Mouse (Mus musculus) spleen, postnatal 10 days (tissue): Measurements from ENCODE around the gene Kat6b.
"Not testable (repeated sequence)": the region's sequence is repeated elsewhere in the genome, so short reads cannot be mapped to it uniquely, and the experiment has no call there.

Experiments used
- DNase-seq, 2 experiments: peaks; one replicate each; pipeline ENCODE4 v3.0.0; 2021 to 2022; ENCODE audit warnings: low spot score in 2 of 2

Kat6b gene

DNA sequence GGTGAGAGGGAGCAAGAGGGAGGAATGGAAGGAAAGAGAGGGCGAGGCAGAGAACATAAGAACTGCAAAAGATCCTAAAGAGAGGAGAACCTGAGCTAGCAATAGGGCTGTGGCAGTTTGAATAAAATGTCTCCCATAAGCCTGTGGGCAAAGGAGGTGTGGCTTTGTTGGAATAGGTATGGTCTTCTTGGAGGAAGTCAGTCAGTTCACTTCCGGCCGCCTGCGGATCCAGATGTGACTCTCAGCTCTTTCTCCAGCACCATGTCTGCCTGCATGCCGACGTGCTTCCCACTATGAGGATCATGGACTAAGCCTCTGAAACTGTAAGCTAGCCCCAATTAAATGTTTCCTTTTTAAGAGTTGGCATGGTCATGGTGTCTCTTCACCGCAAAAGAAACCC, at the start of gene Kat6b:
TSS of gene Kat6b (plus strand) at position 204 of the 400 bp plus-strand sequence.
- no peak for DNase-seq

DNA sequence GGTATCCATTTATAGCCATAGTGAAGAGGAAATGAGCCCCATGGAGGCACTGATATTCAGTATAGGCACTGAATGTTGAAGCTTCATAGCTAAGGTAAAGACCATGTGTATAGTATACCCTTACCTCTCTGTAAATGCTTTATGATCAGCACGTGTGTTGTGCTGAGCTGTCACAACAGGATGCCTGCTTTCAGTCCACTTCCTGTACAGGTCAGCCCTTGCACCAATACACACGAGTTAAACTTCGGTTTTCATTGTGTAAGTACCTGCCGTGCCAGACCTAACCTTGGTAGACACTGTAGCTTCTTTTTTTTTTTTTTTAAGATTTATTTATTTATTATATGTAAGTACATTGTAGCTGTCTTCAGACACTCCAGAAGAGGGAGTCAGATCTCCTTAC, 47.8 kb upstream of the Kat6b start:
- no peak for DNase-seq

- DNase-seq, result no peak
Measured at GRCm38 (mm10) chr14:21433995-21434394, 47.2 kb upstream of the Kat6b start.

DNA sequence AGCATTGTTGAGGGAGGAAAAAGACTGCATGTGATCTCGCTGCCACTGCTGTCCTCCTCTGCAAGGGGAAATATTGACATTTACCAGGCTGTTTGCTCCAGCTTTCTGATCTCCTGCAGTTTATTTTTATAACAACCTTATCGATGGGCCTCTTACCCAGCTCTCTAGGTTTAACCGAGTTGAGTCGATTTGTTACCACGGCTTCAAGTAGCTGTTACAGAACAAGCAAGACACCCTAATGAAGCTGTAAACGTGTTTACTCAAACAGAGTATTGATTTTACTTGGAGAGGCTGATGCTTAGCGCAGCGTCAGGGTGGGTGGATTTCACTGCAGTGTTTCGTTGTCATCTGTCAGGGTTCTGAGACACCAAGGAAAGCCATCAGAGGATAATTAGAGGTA, 46.5 kb upstream of the Kat6b start:
- no peak for DNase-seq

DNA sequence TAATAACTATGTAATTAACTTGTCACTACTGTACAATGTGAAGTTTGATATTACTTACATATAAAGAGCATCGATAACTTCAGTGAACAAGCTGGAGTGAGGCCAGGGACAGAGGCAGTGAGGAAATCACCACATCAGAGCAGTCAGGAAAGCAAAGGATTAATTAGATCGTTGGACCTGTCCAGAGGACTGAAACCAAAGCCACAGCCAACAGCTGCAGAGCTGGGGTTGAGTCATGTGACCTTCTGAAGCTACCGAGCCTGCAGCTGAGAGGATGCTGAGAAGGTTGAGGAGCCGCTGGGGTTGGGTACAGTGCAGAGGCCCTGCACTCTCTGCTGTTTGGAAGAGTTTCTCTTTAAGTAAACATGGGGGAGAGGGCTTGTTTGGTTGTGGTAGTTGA, 41.4 kb upstream of the Kat6b start:
- DNase-seq, result no peak

DNA sequence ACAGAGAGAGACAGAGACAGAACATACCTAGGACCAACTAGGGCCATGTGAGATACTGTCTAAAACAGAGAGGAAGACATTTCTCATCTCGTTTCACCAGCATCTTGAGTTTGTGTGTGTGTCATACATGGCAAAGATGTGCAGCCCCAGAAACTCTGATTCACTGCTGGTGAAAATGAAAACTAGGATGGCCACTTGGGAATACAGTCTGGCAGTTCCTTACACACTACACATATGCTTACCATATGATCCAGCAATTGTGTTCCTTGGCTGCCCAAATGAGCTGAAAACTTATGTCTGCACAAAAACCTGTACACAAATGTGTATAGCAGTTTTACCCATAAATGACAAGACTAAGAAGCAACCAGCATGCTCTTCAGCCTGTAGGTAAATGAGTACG, 40.7 kb upstream of the Kat6b start:
- DNase-seq, result no peak

GRCm38 (mm10) chr14:21441772-21442533, 39.3 kb upstream of the Kat6b start:
- DNase-seq, result no peak

DNA sequence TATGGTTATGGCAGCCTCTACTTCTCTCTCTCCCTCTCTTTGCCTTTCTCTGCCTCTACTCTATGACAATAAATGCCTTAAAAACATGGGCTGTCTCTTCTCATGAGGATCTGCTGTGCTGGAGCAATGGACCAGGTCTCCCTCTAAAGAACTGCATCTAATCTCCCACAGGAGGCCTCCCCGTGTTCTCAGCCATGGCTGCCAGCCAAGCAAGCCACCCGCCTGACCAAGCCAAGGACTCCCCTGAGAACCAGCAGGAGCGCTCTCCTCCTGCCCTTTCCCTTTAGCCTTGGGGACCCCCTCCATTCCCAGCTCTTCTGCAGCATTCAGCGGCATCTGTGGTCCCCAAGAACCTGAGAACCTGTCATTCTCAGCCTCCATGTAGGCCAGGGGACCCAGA, 28.7 kb upstream of the Kat6b start:
- no peak for DNase-seq

DNA sequence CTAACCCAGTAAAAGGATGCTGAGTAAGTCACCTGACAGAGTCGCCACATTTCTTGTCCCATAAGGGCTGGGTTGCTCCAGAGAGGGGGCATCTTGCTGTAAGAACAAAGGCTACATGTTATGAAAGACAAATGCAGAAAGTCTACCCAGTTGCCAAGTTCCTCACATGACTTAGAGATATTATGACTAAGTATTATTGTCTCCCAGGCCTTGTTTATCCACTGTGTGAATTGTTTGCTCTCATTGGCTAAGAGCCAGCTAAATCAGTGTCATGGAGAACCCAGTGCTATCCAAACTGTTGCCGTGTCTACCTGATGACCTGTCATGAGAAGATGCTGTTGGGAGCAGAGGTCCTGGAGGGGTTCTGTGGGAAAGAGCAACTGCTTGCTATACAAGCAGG, 27.3 kb upstream of the Kat6b start:
- no peak for DNase-seq

GRCm38 (mm10) chr14:21455654-21456350, 25.4 kb upstream of the Kat6b start:
- DNase-seq, result no peak

GRCm38 (mm10) chr14:21456526-21456925, 24.7 kb upstream of the Kat6b start:
- no peak for DNase-seq

DNA sequence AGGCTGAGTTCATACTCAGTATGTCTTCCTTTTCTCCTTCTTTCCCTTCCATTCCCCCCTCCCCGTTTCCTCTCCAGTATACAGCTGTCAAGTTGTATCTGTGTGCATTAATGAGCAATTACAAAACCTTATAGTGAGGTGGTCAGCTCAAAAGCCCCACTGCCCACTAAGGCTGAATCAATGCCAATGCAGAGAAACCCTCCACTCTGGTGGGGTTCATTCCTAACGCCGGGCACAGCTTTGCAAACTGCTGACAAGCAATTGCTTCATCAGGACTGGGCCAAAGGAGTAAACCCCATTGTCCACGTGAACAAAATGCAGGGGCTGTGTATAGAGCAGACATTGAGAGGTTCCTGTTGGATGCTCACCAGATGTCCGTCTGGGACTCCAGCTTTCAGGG, 23.4 kb upstream of the Kat6b start:
- no peak for DNase-seq

- no peak for DNase-seq
Measured at GRCm38 (mm10) chr14:21458696-21459095, 22.5 kb upstream of the Kat6b start.

GRCm38 (mm10) chr14:21459163-21459562, 22.1 kb upstream of the Kat6b start:
- no peak for DNase-seq

DNA sequence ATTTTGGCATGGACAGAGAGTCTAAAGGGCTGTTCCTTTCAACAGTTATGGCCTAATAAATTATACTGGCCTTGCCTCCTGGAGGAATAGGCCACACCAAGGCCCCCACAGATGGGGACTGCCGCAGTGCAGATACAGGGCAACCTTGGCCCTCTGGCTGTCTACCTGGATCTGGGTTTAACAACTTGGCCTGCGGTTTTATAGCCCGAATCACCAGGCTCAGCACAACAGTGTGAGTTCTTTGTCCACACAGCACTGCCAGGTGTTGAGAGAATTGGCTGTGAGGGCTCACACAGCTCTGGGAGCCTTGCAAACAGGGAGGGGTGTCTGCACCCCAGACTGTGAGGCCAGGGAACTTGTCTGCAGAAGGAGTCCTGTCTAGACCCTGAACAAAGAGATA, 18.8 kb upstream of the Kat6b start:
- DNase-seq, result no peak

DNA sequence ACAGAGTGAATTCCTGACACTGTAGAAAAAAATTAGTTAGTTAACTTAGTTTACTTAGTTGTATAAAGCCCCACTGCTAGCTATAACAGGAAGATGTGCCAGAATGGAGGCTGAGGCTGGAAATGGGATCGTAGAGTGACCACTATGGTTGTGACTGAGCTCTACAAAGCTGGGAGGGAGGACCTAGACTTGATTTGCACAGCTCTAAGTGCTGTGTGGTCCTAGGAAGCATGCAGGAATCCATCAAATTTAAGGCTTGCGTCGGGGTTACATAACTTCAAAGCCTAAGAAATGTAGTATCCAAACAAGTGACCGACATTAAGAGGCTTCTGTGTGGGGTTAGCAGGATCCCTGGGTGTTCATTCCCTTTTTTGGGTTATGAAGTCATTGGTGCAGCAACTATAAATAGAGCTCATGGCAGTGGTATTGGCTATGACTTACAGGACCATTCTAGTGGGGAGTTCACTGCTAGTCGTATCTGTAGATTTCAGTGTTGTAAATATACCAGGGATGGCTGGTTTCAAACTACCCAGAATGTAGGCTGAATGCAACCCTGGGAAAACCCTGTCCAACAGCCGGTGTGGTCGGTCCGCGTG, 18.0 kb upstream of the Kat6b start:
- no peak for DNase-seq

DNA sequence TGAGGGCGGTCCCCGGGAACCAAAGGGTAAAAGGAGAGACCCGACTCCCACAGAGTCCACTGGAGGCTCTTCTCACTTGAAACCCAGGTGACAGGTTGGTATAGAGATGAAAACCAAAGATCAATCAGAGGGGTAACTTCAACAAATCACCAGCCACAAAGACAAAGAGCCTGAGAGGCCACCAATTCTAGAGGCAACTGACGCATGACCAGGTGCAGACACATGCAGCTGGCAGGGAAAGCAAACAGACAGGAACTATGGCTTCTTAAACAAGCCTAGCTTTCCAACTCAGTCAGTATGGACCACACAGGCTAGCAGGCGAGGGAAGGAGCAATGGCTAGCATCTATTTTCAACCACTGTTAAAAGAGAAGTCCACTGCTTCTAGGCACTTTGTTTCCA, 10.8 kb upstream of the Kat6b start:
- DNase-seq, result no peak

DNA sequence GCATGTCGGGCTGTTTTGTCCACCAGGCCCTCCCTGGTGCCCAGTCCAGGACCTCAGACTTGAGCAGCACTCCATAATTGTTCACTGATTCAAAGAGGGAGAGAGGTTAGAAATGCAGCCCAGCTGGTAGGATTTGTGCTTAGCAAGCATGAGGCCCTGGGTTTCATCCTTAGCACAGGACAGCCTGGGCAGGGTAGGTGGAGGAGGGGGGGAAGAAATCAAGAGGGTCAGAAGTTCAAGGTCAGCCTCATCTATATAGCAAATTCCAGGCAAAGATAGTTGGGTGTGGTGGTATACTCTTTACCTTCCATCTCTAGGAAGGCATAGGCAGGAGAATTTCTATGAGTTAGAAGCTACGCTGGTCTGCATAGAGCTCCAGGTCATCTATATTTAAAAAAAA, 9.3 kb upstream of the Kat6b start:
- DNase-seq, result no peak

DNA sequence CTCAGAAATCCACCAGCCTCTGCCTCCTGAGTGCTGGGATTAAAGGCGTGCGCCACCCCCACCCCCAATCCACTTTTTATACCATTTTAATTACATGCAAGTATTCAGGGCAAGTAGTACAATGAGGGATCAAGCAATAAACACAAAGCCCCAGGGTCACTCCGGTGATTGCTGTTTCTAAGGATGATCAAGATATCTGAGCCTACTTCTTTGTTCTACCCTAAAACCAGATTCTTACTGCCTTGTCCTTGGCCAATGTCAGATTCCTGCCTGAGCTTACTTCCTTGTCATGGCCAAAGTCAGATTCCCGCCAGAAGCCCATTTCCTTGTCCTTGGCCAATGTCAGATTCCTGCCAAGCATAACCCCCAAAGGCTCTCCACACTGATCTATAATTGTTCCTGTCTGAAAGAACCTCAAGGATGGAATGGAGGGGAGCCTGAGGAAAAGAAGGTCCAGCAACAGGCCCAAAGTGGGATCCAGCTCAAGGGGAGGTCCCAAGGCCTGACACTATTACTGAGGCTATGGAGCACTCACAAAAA, 6.6 kb upstream of the Kat6b start:
- not testable (repeated sequence) for DNase-seq

GRCm38 (mm10) chr14:21477181-21477580, 4.1 kb upstream of the Kat6b start:
- no peak for DNase-seq

DNA sequence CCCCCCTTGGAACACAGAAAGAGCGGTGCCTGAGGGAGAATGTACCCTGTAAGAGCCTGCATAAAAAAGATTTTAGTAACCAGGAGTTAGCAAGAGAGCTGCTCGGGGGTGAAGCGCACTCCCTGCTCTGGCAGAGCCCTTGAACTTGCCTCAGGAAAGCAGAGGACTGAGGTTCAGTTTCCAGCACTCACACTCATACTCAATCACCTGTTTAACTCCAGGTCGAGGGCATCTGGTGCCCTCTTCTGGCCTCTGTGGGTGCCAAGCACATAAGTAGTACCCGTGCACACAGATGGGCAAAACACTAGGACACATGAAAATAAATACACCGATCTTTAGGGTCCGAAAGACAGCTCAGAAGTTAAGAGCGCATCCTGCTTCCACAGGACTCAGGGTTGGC, 1.7 kb upstream of the Kat6b start:
- no peak for DNase-seq

- no peak for DNase-seq
Measured at GRCm38 (mm10) chr14:21480191-21480590, 1.0 kb upstream of the Kat6b start.

DNA sequence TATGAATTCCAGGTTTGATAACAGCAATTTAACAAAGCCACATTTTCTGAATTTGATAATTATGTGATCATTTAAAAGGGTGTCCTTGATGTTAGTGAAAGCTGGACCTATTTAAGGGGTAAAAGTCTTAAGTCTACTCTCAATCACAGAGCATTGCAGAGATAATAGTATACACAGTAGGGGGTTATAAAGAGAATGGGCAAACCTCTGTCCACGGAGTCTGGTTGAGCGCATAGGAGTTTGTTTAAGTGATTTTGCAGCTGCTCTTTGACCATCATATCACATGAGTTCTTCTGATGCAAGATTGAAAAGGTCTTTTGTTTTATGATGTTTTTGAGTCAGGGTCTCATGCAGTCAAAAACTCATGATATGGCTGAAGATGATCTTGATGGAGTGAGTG, 3.0 kb downstream of the Kat6b start:
- DNase-seq, result no peak
